Mouse (Mus musculus) MEL (cell line): ENCODE data around the gene Rmnd5b. TPM values are rescaled to one million over a fixed set of nuclear protein-coding genes. Genes with fewer than 3 reads are reported as not detected.
A peak's percentile ranks its signal among the peaks of the same experiment; 100 is the strongest.

Source experiments
- DNase-seq: peaks from one replicate; pipeline ENCODE4 v3.0.0; 2011; ENCODE audit warnings: low read depth, low spot score
- H3K27ac ChIP-seq: 2 replicates; pipeline ENCODE4 v1.5.1; 2012; ENCODE audit warnings: low read depth, mild to moderate bottlenecking, control low read depth, low read length, moderate library complexity; ENCODE audit not compliant: control insufficient read depth
- H3K27me3 ChIP-seq, 2 experiments: fragments of 150-350 bp in 1 of 2; sonication (generic) in 1 of 2; 2 replicates each; pipeline ENCODE4 v1.6.1; 2012; ENCODE audit warnings: low read length in 2 of 2, mild to moderate bottlenecking in 2 of 2, improper control_type of control experiment in 1 of 2, moderate library complexity in 1 of 2; ENCODE audit not compliant: insufficient read depth in 2 of 2, control insufficient read depth in 1 of 2
- H3K36me3 ChIP-seq, 2 experiments: 2 replicates each; pipeline ENCODE4 v1.6.1; 2012 to 2014; ENCODE audit warnings: low read length in 2 of 2, improper control_type of control experiment in 1 of 2, inconsistent platforms in 1 of 2, mild to moderate bottlenecking in 1 of 2; ENCODE audit not compliant: insufficient read depth in 2 of 2, control insufficient read depth in 1 of 2
- H3K4me1 ChIP-seq, 2 experiments: fragments of 150-350 bp in 1 of 2; sonication (generic) in 1 of 2; 2 replicates each; pipeline ENCODE4 v1.6.1; 2012; ENCODE audit warnings: low read length in 2 of 2, improper control_type of control experiment in 1 of 2, mild to moderate bottlenecking in 1 of 2; ENCODE audit not compliant: insufficient read depth in 2 of 2, control insufficient read depth in 1 of 2
- H3K4me3 ChIP-seq, 2 experiments: fragments of 150-350 bp in 1 of 2; sonication (generic) in 1 of 2; 2 replicates each; pipeline ENCODE4 v1.5.1; 2012; ENCODE audit warnings: low read depth in 2 of 2, low read length in 2 of 2, mild to moderate bottlenecking in 2 of 2, moderate library complexity in 2 of 2, control low read depth in 1 of 2, improper control_type of control experiment in 1 of 2; ENCODE audit not compliant: control insufficient read depth in 1 of 2, insufficient read depth in 1 of 2
- H3K79me2 ChIP-seq: 2 replicates; pipeline ENCODE4 v1.6.1; 2012; ENCODE audit warnings: mild to moderate bottlenecking, low read length, moderate library complexity; ENCODE audit not compliant: control insufficient read depth, poor library complexity, insufficient read depth
- H3K9ac ChIP-seq: 2 replicates; pipeline ENCODE4 v1.6.1; 2012; ENCODE audit warnings: low read depth, mild to moderate bottlenecking, control low read depth, low read length, moderate library complexity; ENCODE audit not compliant: control insufficient read depth, poor library complexity, severe bottlenecking
- H3K9me3 ChIP-seq: fragments of 150-350 bp; sonication (generic); replicated peaks from 2 replicates; pipeline ENCODE4 v1.6.1; 2012; ENCODE audit warnings: mild to moderate bottlenecking, low read length, improper control_type of control experiment, moderate library complexity; ENCODE audit not compliant: insufficient read depth
- CHD1 ChIP-seq: IDR thresholded peaks from 2 replicates; pipeline ENCODE4 v1.6.1; 2012; ENCODE audit warnings: low read depth, mild to moderate bottlenecking, inconsistent platforms, low read length, improper control_type of control experiment
- E2F4 ChIP-seq: IDR thresholded peaks from 2 replicates; pipeline ENCODE4 v1.6.1; 2011; ENCODE audit warnings: low read depth, low read length, improper control_type of control experiment, borderline replicate concordance
- EP300 ChIP-seq, 2 experiments: IDR thresholded peaks; 2 replicates each; pipeline ENCODE4 v1.6.1; 2011; ENCODE audit warnings: improper control_type of control experiment in 2 of 2, low read length in 2 of 2, low read depth in 1 of 2, mild to moderate bottlenecking in 1 of 2
- GABPA ChIP-seq: IDR thresholded peaks from 2 replicates; pipeline ENCODE4 v1.6.1; 2012; ENCODE audit warnings: low read depth, mild to moderate bottlenecking, inconsistent platforms, low read length, improper control_type of control experiment, moderate library complexity
- GATA1 ChIP-seq: IDR thresholded peaks from 2 replicates; pipeline ENCODE4 v1.6.1; 2011; ENCODE audit warnings: low read depth, low read length, improper control_type of control experiment
- JUND ChIP-seq: IDR thresholded peaks from 2 replicates; pipeline ENCODE4 v1.6.1; 2011; ENCODE audit warnings: low read depth, mild to moderate bottlenecking, improper control_type of control experiment, low read length
- KAT2A ChIP-seq: conservative IDR thresholded peaks from 2 replicates; pipeline ENCODE4 v1.6.1; 2012; ENCODE audit warnings: low read depth, low read length, improper control_type of control experiment, inconsistent platforms
- MAFK ChIP-seq: IDR thresholded peaks from 2 replicates; pipeline ENCODE4 v1.6.1; 2011; ENCODE audit warnings: low read depth, mild to moderate bottlenecking, low read length, improper control_type of control experiment, borderline replicate concordance
- MAZ ChIP-seq: IDR thresholded peaks from 2 replicates; pipeline ENCODE4 v1.6.1; 2012; ENCODE audit warnings: low read depth, mild to moderate bottlenecking, inconsistent platforms, low read length, improper control_type of control experiment
- MXI1 ChIP-seq: IDR thresholded peaks from 2 replicates; pipeline ENCODE4 v1.6.1; 2011; ENCODE audit warnings: mild to moderate bottlenecking, low read depth, low read length, improper control_type of control experiment
- MYB ChIP-seq: IDR thresholded peaks from 2 replicates; pipeline ENCODE4 v1.6.1; 2011; ENCODE audit warnings: mild to moderate bottlenecking, low read depth, low read length, improper control_type of control experiment
- MYC ChIP-seq: IDR thresholded peaks from 2 replicates; pipeline ENCODE4 v1.6.1; 2011; ENCODE audit warnings: low read depth, mild to moderate bottlenecking, low read length, improper control_type of control experiment, moderate library complexity
- NRF1 ChIP-seq: IDR thresholded peaks from 2 replicates; pipeline ENCODE4 v1.6.1; 2014; ENCODE audit warnings: low read depth, mild to moderate bottlenecking, inconsistent platforms, low read length, improper control_type of control experiment, moderate library complexity; ENCODE audit not compliant: poor library complexity, insufficient read depth, severe bottlenecking
- POLR2A ChIP-seq, 2 experiments: IDR thresholded peaks; 2 replicates each; pipeline ENCODE4 v1.6.1; 2011 to 2012; ENCODE audit warnings: low read length in 2 of 2, mild to moderate bottlenecking in 2 of 2, control low read depth in 1 of 2, improper control_type of control experiment in 1 of 2, low read depth in 1 of 2, moderate library complexity in 1 of 2; ENCODE audit not compliant: control insufficient read depth in 1 of 2, insufficient read depth in 1 of 2, poor library complexity in 1 of 2
- POLR2AphosphoS2 ChIP-seq: IDR thresholded peaks from 2 replicates; pipeline ENCODE4 v1.6.1; 2011; ENCODE audit warnings: low read length, improper control_type of control experiment
- POLR2AphosphoS5 ChIP-seq: IDR thresholded peaks from 2 replicates; pipeline ENCODE4 v1.6.1; 2012; ENCODE audit warnings: low read depth, borderline replicate concordance, mild to moderate bottlenecking, inconsistent platforms, low read length, moderate library complexity, mixed read lengths
- RCOR1 ChIP-seq: IDR thresholded peaks from 2 replicates; pipeline ENCODE4 v1.6.1; 2012; ENCODE audit warnings: low read depth, mild to moderate bottlenecking, inconsistent platforms, low read length, improper control_type of control experiment
- SIN3A ChIP-seq: IDR thresholded peaks from 2 replicates; pipeline ENCODE4 v1.6.1; 2012; ENCODE audit warnings: low read length, improper control_type of control experiment, inconsistent platforms
- SMC3 ChIP-seq: IDR thresholded peaks from 2 replicates; pipeline ENCODE4 v1.6.1; 2011; ENCODE audit warnings: low read depth, low read length, improper control_type of control experiment
- UBTF ChIP-seq: IDR thresholded peaks from 2 replicates; pipeline ENCODE4 v1.6.1; 2012; ENCODE audit warnings: low read depth, mild to moderate bottlenecking, inconsistent platforms, low read length, improper control_type of control experiment, moderate library complexity, borderline replicate concordance; ENCODE audit not compliant: insufficient read depth
- ZMIZ1 ChIP-seq: IDR thresholded peaks from 2 replicates; pipeline ENCODE4 v1.6.1; 2012; ENCODE audit warnings: low read depth, mild to moderate bottlenecking, inconsistent platforms, low read length, improper control_type of control experiment, moderate library complexity
- polyA plus RNA-seq, 2 experiments: library from polyadenylated mRNA; stranded (reverse) in 1 of 2; unstranded in 1 of 2; fragments of >175 nt in 1 of 2; fragments of >200 nt in 1 of 2; gene quantifications; 2 replicates each; pipeline versions ENCODE4 v1.2.1 to v1.2.4; 2012; ENCODE audit warnings: low replicate concordance in 2 of 2, low read depth in 1 of 2; ENCODE audit not compliant: insufficient read length in 2 of 2, insufficient read depth in 1 of 2, missing spikeins in 1 of 2
- total RNA-seq: library from RNA; depleted of rRNA; stranded (reverse); fragments of 300-350 nt; gene quantifications from 2 replicates; pipeline ENCODE4 v1.2.3, GENCODE M21; 2012

Rmnd5b gene
- total and polyA plus RNA-seq, 3 experiments, result 52.5 to 63.0 TPM; not detected in 1

DNA sequence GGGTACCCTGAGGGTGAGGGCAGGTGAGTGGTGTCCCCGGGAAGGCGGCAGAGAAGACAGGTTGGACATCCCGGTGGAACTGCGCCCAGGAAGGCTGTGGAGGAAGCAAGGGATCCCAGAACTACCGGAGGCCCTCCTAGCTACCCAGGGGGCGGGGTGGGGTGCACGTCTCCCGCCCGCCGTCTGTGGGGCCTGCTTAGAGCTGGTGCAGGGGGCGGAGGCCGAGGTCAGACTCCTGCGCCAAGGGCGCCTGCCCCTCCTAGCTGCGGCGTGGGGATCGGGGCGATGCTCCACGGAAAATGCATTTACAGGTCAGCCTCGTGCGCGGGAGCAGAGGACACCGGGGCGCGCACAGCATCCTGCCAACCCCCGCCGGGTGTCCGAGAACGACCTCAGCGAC lies 14.6 kb upstream of the Rmnd5b start:
- no peak overlapping the region for H3K27ac ChIP-seq

DNA sequence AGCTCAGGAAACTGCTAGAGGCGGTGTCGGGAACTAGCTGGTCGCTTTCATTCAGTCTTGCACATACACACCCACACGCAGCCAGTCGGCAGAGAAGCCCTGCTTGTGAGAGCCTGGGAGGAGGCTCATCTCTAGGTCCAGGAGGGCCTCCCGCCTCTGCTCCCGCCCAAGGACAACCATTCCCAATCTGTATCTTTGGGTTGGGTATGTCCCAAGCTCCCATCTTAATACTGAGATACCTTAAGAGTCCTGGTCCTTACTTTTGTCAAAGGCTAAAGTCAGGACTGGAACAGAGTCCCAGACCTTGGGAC lies 14.1 kb upstream of the Rmnd5b start:
- H3K4me1 ChIP-seq, result peaks cover 1 to 2% of the 10 kb centered on the region in 2 experiments; a peak in 1 of 4 replicates
- H3K79me2 ChIP-seq, result peaks cover 3% of the 10 kb centered on the region; the same call in 1 of the 2 replicates
- H3K36me3 ChIP-seq, result no peaks in the 10 kb centered on the region
- no peak overlapping the region for H3K27ac ChIP-seq
- TF ChIP-seq EP300 (IDR thresholded peaks at IDR 0.05; ENCODE audit: low read depth in 1 of 2, low read length in 2 of 2) (no peak), POLR2AphosphoS2 (no peak), JUND (no peak), RCOR1 (no peak)
- no peaks in the 10 kb centered on the region for H3K9me3 ChIP-seq
- H3K9ac ChIP-seq, result peak overlapping the region; percentile 82
- H3K27me3 ChIP-seq, result no peaks in the 10 kb centered on the region
- H3K4me3 ChIP-seq, result peak overlapping the region; percentile 72 to 92
- peak; percentile 60 for DNase-seq

More for the DNA sequence above, 14.6 kb upstream of the Rmnd5b start:
- Histone ChIP-seq H3K36me3 (no peaks in the 10 kb centered on the region), H3K4me3 (peak overlapping the region; percentile 72 to 92), H3K9ac (peak overlapping the region; percentile 82)
- TF ChIP-seq UBTF, result no peak
- TF ChIP-seq SIN3A, result peak; percentile 13; the same call in 1 of the 2 replicates
- TF ChIP-seq, all 39 proteins: peak for 1
- Histone ChIP-seq H3K9me3 (no peaks in the 10 kb centered on the region), H3K27me3 (no peaks in the 10 kb centered on the region), H3K4me1 (peaks cover 1 to 2% of the 10 kb centered on the region in 2 experiments; a peak in 1 of 4 replicates), H3K79me2 (peaks cover 3% of the 10 kb centered on the region; the same call in 1 of the 2 replicates)
- DNase-seq, result peak; percentile 66

DNA sequence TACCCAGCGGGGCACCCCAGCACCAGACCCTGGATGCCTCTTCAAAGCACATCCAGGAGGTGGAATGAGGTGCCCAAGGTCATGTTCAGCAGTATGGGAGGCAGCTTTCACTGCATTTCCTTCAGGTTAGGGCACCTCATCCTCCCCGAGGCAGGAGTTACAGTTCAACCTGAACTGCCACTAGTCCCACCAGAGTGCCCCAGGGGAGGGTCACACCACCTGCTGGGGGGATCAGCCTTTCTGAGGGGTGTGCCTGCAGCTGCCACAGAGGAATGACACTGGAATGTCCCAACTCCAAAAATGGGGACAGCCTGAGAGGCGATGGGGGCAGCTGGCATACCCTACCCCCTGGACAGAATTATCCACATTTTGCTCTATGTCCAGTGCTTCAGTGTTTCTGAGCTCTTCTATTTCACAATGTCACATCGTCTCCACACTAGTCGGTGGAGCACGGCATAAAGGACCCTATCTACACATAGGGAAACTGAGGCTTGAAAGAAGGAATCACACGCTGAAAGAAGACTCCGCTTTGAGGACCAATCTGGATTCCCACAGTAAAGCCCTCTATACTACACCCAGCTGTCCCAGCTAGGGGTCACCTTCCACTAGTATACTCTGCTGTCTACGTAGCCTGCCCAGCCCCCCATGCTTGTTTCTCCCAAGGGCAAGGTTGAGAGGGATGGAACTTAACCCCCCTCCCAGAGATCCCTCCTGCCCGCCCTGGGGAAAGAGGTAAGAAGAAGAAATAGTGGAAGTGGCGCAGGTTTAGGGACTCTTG lies 13.6 kb upstream of the Rmnd5b start:
- H3K27me3 ChIP-seq, result no peaks in the 10 kb centered on the region
- H3K4me3 ChIP-seq, result no peak overlapping the region

More for the DNA sequence above, 13.6 kb upstream of the Rmnd5b start:
- no peak for DNase-seq
- H3K9ac ChIP-seq, result no peak overlapping the region
- no peak for TF ChIP-seq MAZ
- TF ChIP-seq MYB, result no peak
- no peak for TF ChIP-seq MYC
- no peak for TF ChIP-seq CHD1
- TF ChIP-seq POLR2AphosphoS5, result no peak
- TF ChIP-seq POLR2A (IDR thresholded peaks at IDR 0.05; ENCODE audit: control insufficient read depth in 1 of 2, insufficient read depth in 1 of 2, low read depth in 1 of 2, low read length in 2 of 2, poor library complexity in 1 of 2), result no peak
- no peak for TF ChIP-seq POLR2AphosphoS2
- no peak for TF ChIP-seq UBTF
- no peak for TF ChIP-seq GATA1
- no peak for TF ChIP-seq KAT2A
- TF ChIP-seq EP300 (IDR thresholded peaks at IDR 0.05; ENCODE audit: low read depth in 1 of 2, low read length in 2 of 2), result no peak
- TF ChIP-seq SMC3, result no peak
- no peak for TF ChIP-seq ZMIZ1
- TF ChIP-seq GABPA, result no peak
- no peak for TF ChIP-seq E2F4
- TF ChIP-seq NRF1, result no peak
- TF ChIP-seq MAFK, result no peak
- no peak for TF ChIP-seq MXI1
- TF ChIP-seq, all 39 proteins: peak for 0
- peaks cover 3% of the 10 kb centered on the region; the same call in 1 of the 2 replicates for H3K79me2 ChIP-seq
- H3K4me1 ChIP-seq, result peaks cover 1 to 2% of the 10 kb centered on the region in 2 experiments; a peak in 1 of 4 replicates
- H3K9me3 ChIP-seq, result no peaks in the 10 kb centered on the region
- H3K27ac ChIP-seq, result no peak overlapping the region
- H3K36me3 ChIP-seq, result no peaks in the 10 kb centered on the region
